Mouse (Mus musculus): ENCODE results near the gene Miga2. TPM values are rescaled to one million over a fixed set of nuclear protein-coding genes. Genes with fewer than 3 reads are reported as not detected.
A peak's percentile ranks its signal among the peaks of the same experiment; 100 is the strongest.

Gene Miga2
- total RNA-seq (2021) = 100 to 1,000 TPM; 108 to 120 TPM
- long read RNA-seq, experiment 1, transcript Miga2-201 (16 exons, 3,381 nt) = major isoform, 31 of 79 reads
- long read RNA-seq, experiment 1, partial matches to known transcripts = 14 of 79 reads
- long read RNA-seq, experiment 1, other reads (novel, unspliced or antisense) = 31 of 79 reads
- long read RNA-seq, experiment 2, transcript Miga2-202 (16 exons, 3,586 nt) = minor isoform, 5 of 57 reads
- long read RNA-seq, experiment 2, transcript Miga2-201 (16 exons, 3,381 nt) = major isoform, 26 of 57 reads
- long read RNA-seq, experiment 2, partial matches to known transcripts = 9 of 57 reads
- long read RNA-seq, experiment 2, other reads (novel, unspliced or antisense) = 17 of 57 reads

- peak; percentile 97 to 99 for DNase-seq (ENCODE audit: low spot score in 2 of 2)
Measured at GRCm38 (mm10) chr2:30363773-30364650, at the start of gene Miga2. Gene Miga2 (plus strand): TSS chr2:30364233.

DNA sequence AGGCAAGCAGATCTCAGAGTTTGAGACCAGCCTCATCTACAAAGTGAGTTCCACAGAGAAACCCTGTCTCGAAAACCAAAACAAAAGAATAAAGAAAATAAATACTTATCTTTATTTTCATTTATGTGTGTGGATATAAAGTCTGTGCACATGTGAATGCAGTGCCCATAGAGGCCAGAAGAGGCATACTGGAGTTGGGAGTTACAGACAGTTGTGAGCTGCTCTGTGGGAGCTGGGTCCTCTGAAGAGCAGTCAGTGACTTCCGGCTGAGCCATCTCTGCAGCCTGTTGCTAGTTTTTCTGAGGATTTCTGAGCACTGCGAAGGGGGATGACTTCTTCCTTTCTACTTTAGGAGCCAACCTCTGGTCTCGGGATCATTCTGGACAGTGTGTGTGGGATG, 47.9 kb upstream of the Miga2 start:
- DNase-seq (ENCODE audit: low spot score in 2 of 2) = no peak

DNA sequence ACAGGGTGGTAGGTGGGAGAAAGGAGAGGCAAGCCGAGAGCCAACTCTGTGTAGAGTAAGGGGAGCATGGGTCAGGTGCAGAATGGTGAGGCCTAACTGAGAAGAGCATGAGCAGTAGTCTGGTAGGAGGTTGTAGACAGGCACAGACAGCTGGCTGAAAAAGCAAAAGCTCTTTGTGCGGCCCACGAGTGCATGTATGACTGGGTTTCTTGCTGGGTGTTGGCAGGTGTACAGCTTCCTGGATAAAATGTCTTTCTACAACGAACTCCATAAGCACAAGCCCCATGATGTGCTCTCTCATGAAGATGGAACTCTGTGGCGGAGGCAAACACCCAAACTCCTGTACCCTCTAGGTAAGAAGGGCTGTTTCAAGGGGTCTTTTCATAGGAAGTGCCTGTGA, 47.1 kb upstream of the Miga2 start:
- DNase-seq (ENCODE audit: low spot score in 2 of 2) = peak in 1 of 2 experiments; percentile 4

- DNase-seq (ENCODE audit: low spot score in 2 of 2) = no peak
Measured at GRCm38 (mm10) chr2:30319260-30319659, 44.8 kb upstream of the Miga2 start.

DNA sequence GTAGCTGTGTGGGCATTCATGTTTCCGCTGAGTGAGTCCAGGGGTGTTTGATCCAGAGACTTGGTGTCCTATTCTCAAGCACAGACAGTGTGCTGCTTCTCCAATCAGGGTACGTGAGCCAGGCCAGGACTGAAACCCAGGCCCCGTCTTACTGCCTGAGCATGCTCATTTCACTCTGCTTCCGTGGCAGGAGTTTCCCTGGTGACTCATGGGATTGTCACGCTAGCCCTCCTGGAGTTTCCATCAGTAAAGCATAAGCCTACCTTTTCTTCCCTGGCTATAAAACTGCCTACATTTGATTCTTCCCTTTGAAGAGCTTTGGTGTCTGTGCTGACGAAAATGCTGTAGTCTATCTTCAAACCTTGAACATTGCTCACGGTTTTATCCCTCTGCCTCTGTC, 40.9 kb upstream of the Miga2 start:
- no peak for DNase-seq (ENCODE audit: low spot score in 2 of 2)

- DNase-seq (ENCODE audit: low spot score in 2 of 2) = no peak
Measured at GRCm38 (mm10) chr2:30325296-30325695, 38.7 kb upstream of the Miga2 start.

DNA sequence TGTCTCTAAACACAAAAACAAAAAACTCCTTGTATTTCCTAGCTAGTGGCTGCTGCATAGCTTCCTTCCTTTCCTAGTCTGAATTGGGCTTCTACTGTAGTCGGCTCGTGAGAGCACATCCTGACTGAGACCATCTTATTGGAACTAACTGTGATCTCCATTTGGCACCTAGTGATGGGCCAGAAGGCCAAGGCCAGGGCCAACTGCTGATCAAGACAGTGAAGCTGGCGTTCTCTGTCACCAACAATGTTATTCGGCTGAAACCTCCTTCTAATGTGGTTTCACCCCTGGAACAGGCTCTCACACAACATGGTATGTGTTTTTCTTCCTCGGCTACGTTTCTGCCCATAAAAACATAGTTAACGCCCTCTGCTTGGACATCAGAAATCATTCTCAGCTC, 36.8 kb upstream of the Miga2 start:
- DNase-seq (ENCODE audit: low spot score in 2 of 2) = no peak

- DNase-seq (ENCODE audit: low spot score in 2 of 2) = no peak
Measured at GRCm38 (mm10) chr2:30328791-30329190, 35.2 kb upstream of the Miga2 start.

- no peak for DNase-seq (ENCODE audit: low spot score in 2 of 2)
Measured at GRCm38 (mm10) chr2:30335324-30335723, 28.7 kb upstream of the Miga2 start.

- peak in 1 of 2 experiments; percentile 44 for DNase-seq (ENCODE audit: low spot score in 2 of 2)
Measured at GRCm38 (mm10) chr2:30336174-30336915, 27.7 kb upstream of the Miga2 start.

DNA sequence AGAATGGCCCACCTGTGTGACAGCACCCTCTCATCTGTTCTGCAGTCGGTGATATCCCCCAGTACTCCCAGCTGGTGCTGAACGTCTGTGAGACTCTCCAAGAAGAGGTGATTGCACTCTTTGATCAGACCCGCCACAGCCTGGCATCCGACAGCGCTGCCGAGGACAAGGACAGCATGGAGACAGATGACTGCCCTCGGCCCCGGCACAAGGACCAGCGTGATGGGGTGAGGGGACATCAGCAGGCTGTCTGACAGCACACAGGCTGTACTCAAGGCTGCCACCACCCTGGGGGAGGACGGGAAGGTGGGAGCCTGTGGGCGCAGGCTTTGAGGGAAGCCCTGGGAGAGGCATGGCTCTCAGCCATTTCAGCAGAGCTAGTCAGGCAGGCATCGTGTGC, 26.9 kb upstream of the Miga2 start:
- no peak for DNase-seq (ENCODE audit: low spot score in 2 of 2)

DNA sequence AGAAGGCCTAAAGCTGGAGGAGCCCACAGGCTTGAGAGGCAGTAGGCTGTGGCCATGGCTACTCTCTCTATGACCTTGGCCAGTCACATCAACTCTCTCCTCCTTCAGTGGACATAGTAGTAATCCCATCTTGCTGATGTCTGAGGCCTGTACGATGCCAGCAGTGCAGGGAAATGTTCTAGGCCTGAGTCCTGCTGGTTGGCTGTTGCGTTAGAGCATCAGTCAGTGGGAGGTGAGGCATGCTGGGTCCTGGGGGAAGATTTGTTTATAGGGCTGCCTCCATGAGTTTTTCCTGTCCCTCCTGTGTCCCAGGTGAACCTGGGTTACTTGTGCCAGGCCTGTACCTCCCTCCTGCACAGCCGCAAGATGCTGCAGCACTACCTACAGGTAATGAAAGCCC, 22.0 kb upstream of the Miga2 start:
- no peak for DNase-seq (ENCODE audit: low spot score in 2 of 2)

- DNase-seq (ENCODE audit: low spot score in 2 of 2) = no peak
Measured at GRCm38 (mm10) chr2:30342544-30342943, 21.5 kb upstream of the Miga2 start.

GRCm38 (mm10) chr2:30343601-30344137, 20.4 kb upstream of the Miga2 start:
- DNase-seq (ENCODE audit: low spot score in 2 of 2) = no peak

- DNase-seq (ENCODE audit: low spot score in 2 of 2) = no peak
Measured at GRCm38 (mm10) chr2:30345971-30346676, 17.9 kb upstream of the Miga2 start.

DNA sequence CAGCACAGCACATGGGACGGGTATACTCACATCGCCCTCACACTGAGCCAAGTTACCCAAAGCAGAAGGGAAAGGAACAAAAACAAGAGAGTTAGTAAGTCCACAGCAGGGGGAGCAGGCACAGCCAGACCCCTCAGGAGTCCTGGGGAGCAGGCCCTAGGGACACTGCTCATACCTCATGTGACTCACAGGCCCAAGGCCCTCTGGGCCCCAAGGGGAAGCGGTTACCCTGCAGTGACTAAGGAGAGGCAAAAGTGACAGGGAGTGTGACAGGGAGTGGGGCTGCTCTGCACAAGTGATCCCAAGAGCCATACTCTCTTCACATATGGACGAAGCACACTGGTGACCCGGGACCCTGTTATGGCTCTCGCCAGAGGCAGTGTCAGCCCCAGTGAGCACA, 14.8 kb upstream of the Miga2 start:
- no peak for DNase-seq (ENCODE audit: low spot score in 2 of 2)

GRCm38 (mm10) chr2:30351149-30351548, 12.9 kb upstream of the Miga2 start:
- DNase-seq (ENCODE audit: low spot score in 2 of 2) = no peak

GRCm38 (mm10) chr2:30355861-30356260, 8.2 kb upstream of the Miga2 start:
- no peak for DNase-seq (ENCODE audit: low spot score in 2 of 2)

GRCm38 (mm10) chr2:30356266-30356665, 7.8 kb upstream of the Miga2 start:
- no peak for DNase-seq (ENCODE audit: low spot score in 2 of 2)

GRCm38 (mm10) chr2:30356906-30357305, 7.1 kb upstream of the Miga2 start:
- no peak for DNase-seq (ENCODE audit: low spot score in 2 of 2)
